Mouse (Mus musculus) olfactory bulb, adult 2 months (tissue): Measurements from ENCODE around the gene Gm4756. TPM values are rescaled to one million over a fixed set of nuclear protein-coding genes. Genes with fewer than 3 reads are reported as not detected.

ENCODE experiments used
- H3K27ac ChIP-seq: fragments of 200-500 bp; 2 replicates; pipeline ENCODE4 v1.5.1; 2012; ENCODE audit warnings: low read depth, low read length; ENCODE audit not compliant: insufficient read depth
- H3K4me1 ChIP-seq: fragments of 200-500 bp; 2 replicates; pipeline ENCODE4 v1.6.1; 2012; ENCODE audit warnings: low read length; ENCODE audit not compliant: control insufficient read depth, insufficient read depth
- H3K4me3 ChIP-seq: fragments of 200-500 bp; 2 replicates; pipeline ENCODE4 v1.5.1; 2012; ENCODE audit warnings: mild to moderate bottlenecking, low read depth, low read length, moderate library complexity; ENCODE audit not compliant: insufficient read depth
- CTCF ChIP-seq: fragments of 200-500 bp; IDR thresholded peaks from 2 replicates; pipeline ENCODE4 v1.5.1; 2012; ENCODE audit warnings: low read depth, mild to moderate bottlenecking, low read length, moderate library complexity; ENCODE audit not compliant: insufficient read depth
- POLR2A ChIP-seq: fragments of 200-500 bp; IDR thresholded peaks from 2 replicates; pipeline ENCODE4 v1.6.1; 2012; ENCODE audit warnings: mild to moderate bottlenecking, low read depth, low read length, moderate library complexity; ENCODE audit not compliant: insufficient read depth
- WGBS: fragments of 180-500 bp; shearing (Covaris S2); methylation state at CpG from one replicate; pipeline ENCODE4 v1.1.7; 2018; 5-methylcytosine and 5-hydroxymethylcytosine counted together
- polyA plus RNA-seq: library from polyadenylated mRNA; stranded (reverse); fragments of >200 nt; gene quantifications from 2 replicates; pipeline ENCODE4 v1.2.4, GENCODE M21; 2012; ENCODE audit warnings: low replicate concordance; ENCODE audit not compliant: missing spikeins, insufficient read depth, insufficient read length

Gm4756 gene
- polyA plus RNA-seq, 1 experiment = not detected

DNA sequence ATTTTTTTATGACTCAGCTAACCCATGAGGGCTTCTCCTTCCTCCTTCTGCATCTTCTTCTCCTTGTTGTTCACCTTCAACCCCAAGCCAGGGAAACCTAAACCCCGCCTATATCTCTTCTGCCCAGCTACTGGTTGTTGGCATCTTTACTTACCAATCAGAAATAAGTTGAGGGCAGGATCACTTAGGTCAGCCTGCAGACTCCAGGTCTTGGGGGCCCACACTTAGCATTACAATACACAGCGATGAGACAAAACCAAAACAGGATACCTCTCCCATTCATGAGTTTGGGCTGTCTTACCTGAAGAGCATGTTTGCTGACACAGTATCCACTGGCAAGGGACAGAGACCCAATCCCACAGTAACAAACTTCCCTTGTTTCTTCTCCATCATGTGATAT is 55.5 kb downstream of the Gm4756 start:
- no peak overlapping the region for H3K4me3 ChIP-seq
- WGBS = 75% methylated on average over 2 of the region's 2 CpGs

DNA sequence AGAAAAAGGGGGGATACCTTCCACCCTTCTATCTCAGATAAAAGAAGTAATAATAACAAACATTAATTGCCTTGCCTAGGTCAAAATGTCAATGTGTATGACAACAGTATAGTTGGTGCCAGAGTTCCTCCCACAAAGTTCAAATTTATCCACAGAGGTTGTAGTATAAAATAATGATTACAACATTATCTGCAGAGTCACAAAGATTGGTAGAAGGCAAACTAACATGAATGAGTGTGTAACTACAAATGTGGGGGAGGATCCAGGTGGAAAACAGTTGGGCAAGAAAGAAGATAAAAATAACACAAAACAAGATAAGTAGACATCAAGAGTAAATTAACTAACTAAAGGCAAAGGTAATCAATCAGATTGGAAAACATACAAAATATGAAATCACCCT is 56.5 kb downstream of the Gm4756 start:
- H3K4me1 ChIP-seq = no peaks in the 10 kb centered on the region
- no peak overlapping the region for H3K4me3 ChIP-seq
- H3K27ac ChIP-seq = no peak overlapping the region
- no peak for TF ChIP-seq POLR2A
- no peak for TF ChIP-seq CTCF

More for the DNA sequence above, 55.5 kb downstream of the Gm4756 start:
- H3K4me1 ChIP-seq = no peaks in the 10 kb centered on the region
- TF ChIP-seq CTCF (no peak), POLR2A (no peak)
- H3K27ac ChIP-seq = no peak overlapping the region

DNA sequence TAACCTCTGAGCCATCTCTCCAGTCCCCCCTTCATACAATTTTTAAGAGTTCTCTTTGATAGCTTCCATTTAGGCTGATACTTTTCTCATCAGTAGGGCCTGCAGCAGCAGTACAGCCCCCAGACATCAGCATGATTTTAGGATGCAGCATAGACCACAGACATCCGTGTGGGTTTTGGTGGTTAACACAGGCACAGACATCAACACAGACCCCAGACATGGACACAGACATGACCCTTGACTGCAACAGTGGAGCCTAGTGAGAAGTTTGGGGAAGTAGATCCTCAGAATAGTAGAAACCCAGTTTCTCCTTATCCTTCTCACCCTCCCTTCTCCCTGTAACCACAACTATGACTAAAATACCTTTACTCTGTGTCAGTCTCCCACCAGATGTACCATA is 64.1 kb downstream of the Gm4756 start:
- TF ChIP-seq POLR2A = no peak
- TF ChIP-seq CTCF = no peak
- WGBS = 97% methylated on average over 1 of the region's 1 CpGs

DNA sequence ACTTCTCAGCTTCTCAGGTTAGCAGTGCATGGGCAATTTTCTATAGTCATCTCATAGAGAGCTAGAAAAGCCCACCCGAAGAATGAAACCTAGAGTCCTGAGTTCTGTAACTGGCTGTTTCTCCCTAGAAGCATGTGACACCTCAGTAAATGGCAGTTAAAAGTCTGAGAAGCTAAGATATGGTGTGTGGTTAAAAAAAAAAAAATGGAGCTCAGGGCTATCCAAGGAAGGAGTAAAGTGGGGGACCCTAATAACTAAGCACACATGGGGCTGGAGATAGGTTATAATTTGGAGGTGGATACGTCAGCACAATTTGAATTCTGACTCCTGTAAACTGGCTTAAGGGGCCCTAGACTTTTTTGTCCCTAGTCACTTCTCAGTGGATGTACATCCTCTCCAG is 66.4 kb downstream of the Gm4756 start:
- Histone ChIP-seq H3K4me1 (no peaks in the 10 kb centered on the region), H3K27ac (no peak overlapping the region), H3K4me3 (no peak overlapping the region)
- 91% methylated on average over 2 of the region's 2 CpGs for WGBS
- no peak for TF ChIP-seq CTCF
- TF ChIP-seq POLR2A = no peak

More for the DNA sequence above, 64.1 kb downstream of the Gm4756 start:
- Histone ChIP-seq H3K4me1 (no peaks in the 10 kb centered on the region), H3K4me3 (no peak overlapping the region), H3K27ac (no peak overlapping the region)

DNA sequence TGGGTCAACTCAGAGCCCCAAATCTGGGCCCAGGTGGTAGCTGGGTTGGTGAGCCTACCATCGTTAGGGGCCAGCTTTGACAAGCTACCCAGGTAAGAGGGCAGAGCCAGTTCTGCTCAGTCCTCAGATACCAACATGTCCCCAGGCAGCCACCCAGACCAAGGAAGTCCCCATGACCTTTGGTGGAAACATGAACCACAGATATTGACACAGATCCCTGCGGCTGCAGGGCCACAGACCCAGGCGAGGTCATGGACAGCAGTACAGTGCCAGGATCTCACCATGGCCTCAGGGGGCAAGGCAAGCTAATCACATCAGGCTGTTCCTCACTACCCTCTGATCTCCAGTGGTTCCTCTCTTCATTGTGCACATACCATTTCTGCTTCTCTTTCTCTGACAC is 67.4 kb downstream of the Gm4756 start:
- 96% methylated on average over 3 of the region's 3 CpGs for WGBS
- H3K4me1 ChIP-seq = no peaks in the 10 kb centered on the region
- no peak overlapping the region for H3K4me3 ChIP-seq
- no peak overlapping the region for H3K27ac ChIP-seq
- TF ChIP-seq CTCF = no peak
- no peak for TF ChIP-seq POLR2A

DNA sequence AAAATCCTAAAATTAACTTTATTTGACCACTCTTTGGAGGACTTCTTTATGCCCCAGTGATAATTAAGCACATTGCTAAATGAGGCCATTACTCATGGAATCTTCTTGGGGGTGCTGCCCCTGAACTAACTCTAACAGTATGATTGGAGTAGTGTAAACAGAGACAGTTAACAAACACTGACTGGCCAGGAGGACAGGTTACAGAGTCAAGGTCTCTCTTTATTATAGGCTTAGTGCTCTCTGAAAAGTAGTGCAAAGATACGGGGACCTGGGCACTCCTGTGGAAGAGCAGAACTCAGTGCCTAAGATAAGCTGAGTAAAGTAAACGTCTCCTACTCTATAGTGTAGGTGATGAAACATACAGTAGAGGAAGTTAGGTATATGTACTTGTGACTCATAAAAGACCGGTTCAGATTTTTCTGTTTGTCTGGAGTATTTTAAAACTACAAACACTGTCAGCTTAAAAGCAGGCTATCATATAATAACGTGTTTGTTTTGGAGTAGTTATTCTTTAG is 85.1 kb downstream of the Gm4756 start:
- WGBS = 81% methylated on average over 4 of the region's 4 CpGs

DNA sequence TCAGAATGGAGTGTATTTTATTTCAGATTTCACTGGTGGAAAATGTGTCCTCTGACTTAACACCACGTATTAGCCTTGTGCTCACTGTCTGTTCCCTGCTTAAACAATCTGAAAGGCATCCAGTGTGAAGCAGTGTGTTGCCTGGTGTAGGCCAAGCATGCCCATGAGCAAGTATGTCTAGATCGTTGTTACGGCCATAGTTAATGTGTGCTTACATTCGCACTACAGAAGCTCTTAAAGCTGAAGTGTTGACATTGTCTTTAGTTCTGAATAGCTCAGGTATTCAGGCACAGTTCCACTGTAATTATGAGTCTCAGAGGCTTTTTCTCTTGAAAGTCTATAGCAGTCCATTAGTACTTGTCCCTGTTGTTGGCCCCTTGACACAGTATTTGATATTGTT is 95.1 kb downstream of the Gm4756 start:
- Histone ChIP-seq H3K4me1 (no peaks in the 10 kb centered on the region), H3K27ac (no peak overlapping the region), H3K4me3 (no peak overlapping the region)
- no peak for TF ChIP-seq POLR2A
- TF ChIP-seq CTCF = no peak
- WGBS = 66% methylated on average over 4 of the region's 4 CpGs

More for the DNA sequence above, 85.1 kb downstream of the Gm4756 start:
- Histone ChIP-seq H3K27ac (no peak overlapping the region), H3K4me1 (no peaks in the 10 kb centered on the region), H3K4me3 (no peak overlapping the region)
- TF ChIP-seq CTCF = no peak
- TF ChIP-seq POLR2A = no peak

DNA sequence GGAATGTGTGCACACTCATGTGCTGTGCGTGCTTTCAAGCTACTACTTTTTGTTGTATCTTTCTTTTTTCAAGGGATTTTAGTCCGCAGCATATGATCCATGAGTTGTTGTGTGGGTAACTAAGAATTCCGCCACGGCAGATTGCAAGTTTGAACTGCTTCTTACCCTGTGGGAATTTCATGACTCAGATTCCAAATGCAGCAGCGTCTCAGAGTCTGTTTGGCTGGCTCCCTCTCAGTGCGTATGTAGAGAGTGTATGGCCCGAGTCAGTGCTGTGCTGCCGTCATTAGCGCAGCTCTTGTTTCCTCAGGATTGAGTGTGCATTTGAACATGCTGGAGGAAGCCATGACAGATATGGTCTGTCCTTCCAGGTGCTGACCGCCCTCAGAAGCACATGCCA is 110.9 kb downstream of the Gm4756 start:
- 66% methylated on average over 10 of the region's 10 CpGs for WGBS
- H3K4me1 ChIP-seq = no peaks in the 10 kb centered on the region
- no peak overlapping the region for H3K27ac ChIP-seq
- no peak overlapping the region for H3K4me3 ChIP-seq
- TF ChIP-seq POLR2A (no peak), CTCF (no peak)

DNA sequence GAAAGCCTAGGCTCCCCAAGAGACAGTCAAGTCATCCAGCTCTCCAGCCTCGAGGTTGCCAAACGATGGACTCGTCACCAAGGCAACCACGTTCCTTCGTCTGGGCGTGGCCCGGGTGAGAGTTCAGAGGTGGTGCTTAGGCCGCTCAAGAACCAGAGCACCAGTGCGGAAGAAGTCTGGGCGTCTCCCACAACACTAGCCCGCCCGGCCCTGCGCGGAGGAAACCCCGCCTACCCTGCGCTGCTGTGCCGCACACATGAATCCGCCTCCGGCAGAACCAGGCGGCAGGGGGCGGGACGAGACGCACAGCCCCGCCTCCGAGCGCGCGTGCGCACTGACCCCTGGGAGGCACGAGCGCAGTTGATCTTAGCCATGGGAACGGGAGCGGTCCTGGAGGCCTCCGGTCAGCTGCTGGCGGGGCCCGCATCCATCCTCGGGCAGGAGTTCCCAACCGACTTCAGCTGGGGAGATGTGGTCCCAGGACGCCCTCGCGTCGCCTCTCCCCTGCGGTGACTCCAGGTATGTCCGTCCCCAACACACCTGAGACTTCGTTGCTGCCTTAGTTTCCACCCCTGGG is 113.4 kb downstream of the Gm4756 start, which contains the start of gene Pcnx4:
TSS of gene Pcnx4 (plus strand) at position 363 of the 577 bp plus-strand sequence.
- Histone ChIP-seq H3K27ac (0 out of 2 replicates have a peak within 1 kb of the TSS, but pooled peaks have one; percentile 8), H3K4me1 (no peaks in the 10 kb centered on the region), H3K4me3 (peak within 1 kb of the TSS; percentile 87)
- TF ChIP-seq CTCF (0 out of 2 replicates have a peak, but pooled peaks have one; percentile 16), POLR2A (peak; percentile 65)
- WGBS = under 1% methylated on average over 45 of the region's 45 CpGs
